ENCODE assay signal across 22 mouse cellular contexts in the genomic region with DNA sequence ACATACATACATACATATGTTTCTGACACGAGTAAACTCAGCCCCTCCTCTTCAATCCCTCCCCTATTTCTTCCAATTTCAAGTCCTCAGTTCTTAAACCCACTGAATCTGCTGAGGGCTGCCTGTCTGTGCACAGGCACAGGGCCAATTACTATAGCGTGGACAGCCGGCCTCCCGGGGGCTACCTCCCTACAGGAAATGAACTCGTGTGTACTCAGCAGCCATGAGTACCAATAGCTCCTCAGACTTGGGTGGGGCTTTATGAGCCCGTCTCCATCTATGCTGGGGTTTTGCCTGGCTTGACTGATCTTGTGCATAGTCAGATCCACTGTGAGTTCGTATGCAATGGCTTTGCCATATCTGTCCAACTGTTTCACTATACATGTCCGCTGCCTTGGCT. TPM values are rescaled to one million over a fixed set of nuclear protein-coding genes. Genes with fewer than 3 reads are reported as not detected.
DNase-seq lines count a peak whose midpoint lies in the region; ATAC-seq and TF ChIP-seq lines count a peak whose summit lies in the region.
"Had no signal": no experiment of that assay in that cellular context is flagged by ENCODE, and none has a peak within 500 bp of the region (broad histone marks: within the 10 kb centered on the region; RNA-seq: fewer than 3 reads in every experiment).

No protein-coding gene starts in this region.

- TF ChIP-seq POLR2A in lung, adult 2 months (IDR thresholded peaks at IDR 0.05; ENCODE audit: borderline replicate concordance, extremely low read depth, low read depth, low read length) = no peak
- no peak for TF ChIP-seq POLR2A in thymus, adult 2 months (IDR thresholded peaks at IDR 0.05; ENCODE audit: control insufficient read depth, extremely low read depth, insufficient read depth, low read length, poor library complexity)

- no peak overlapping the region for H3K4me3 ChIP-seq in heart, embryonic 12.5 days
- H3K4me3 ChIP-seq in heart, embryonic 10.5 days = no peak overlapping the region
- H3K4me3 ChIP-seq in lung, embryonic 15.5 days = no peak overlapping the region
- H3K4me3 ChIP-seq in lung, adult 2 months (replicated peaks; ENCODE audit: extremely low read depth, low read depth, low read length) = no peak overlapping the region
- H3K4me3 ChIP-seq in intestine, embryonic 15.5 days (replicated peaks) = no peak overlapping the region
- H3K4me3 ChIP-seq in stomach, embryonic 15.5 days (replicated peaks) = no peak overlapping the region
- no peak overlapping the region for H3K4me3 ChIP-seq in thymus, adult 2 months (ENCODE audit: control insufficient read depth, insufficient read depth, low read length)
- H3K4me3 ChIP-seq in left cerebral cortex, adult 2 months = no peak overlapping the region
- H3K4me3 ChIP-seq: forebrain, embryonic 13.5 days; hindbrain, embryonic 15.5 days; limb, embryonic 12.5 days; liver, embryonic 15.5 days; midbrain, embryonic 15.5 days; myocyte had no signal

- WGBS in heart, embryonic 12.5 days = 61% methylated on average over 8 of the region's 8 CpGs
- 70% methylated on average over 8 of the region's 8 CpGs for WGBS in heart, embryonic 10.5 days
- WGBS in lung, embryonic 15.5 days = 30% methylated on average over 8 of the region's 8 CpGs
- WGBS in lung, adult 2 months = 25% methylated on average over 8 of the region's 8 CpGs
- 35% methylated on average over 8 of the region's 8 CpGs for WGBS in intestine, embryonic 15.5 days
- WGBS in stomach, embryonic 15.5 days = 44% methylated on average over 8 of the region's 8 CpGs
- WGBS in thymus, adult 2 months = 56% methylated on average over 8 of the region's 8 CpGs

- DNase-seq in heart, embryonic 10.5 days (ENCODE audit: low spot score) = no peak
- DNase-seq in lung, adult 2 months = no peak
- no peak for DNase-seq in thymus, adult 2 months
- DNase-seq in left cerebral cortex, adult 2 months (ENCODE audit: extremely low spot score in 1 of 2, low spot score in 2 of 2) = no peak
- DNase-seq: adrenal gland, postnatal 36 days; cerebellum, adult 2 months; gastrocnemius, postnatal 14 days; kidney, adult 2 months; kidney, postnatal 14 days; right cerebral cortex, postnatal 14 days; spleen, adult 18-20 months; thymus, postnatal 25 days had no signal

- H3K9me3 ChIP-seq in heart, embryonic 12.5 days (replicated peaks) = no peaks in the 10 kb centered on the region
- H3K9me3 ChIP-seq in heart, embryonic 10.5 days = no peaks in the 10 kb centered on the region
- no peaks in the 10 kb centered on the region for H3K9me3 ChIP-seq in lung, embryonic 15.5 days
- H3K9me3 ChIP-seq in intestine, embryonic 15.5 days = no peaks in the 10 kb centered on the region
- no peaks in the 10 kb centered on the region for H3K9me3 ChIP-seq in stomach, embryonic 15.5 days
- H3K9me3 ChIP-seq: forebrain, embryonic 13.5 days; hindbrain, embryonic 15.5 days; limb, embryonic 12.5 days; liver, embryonic 15.5 days; midbrain, embryonic 15.5 days had no signal

- no peak overlapping the region for H3K9ac ChIP-seq in heart, embryonic 12.5 days
- H3K9ac ChIP-seq in lung, embryonic 15.5 days = no peak overlapping the region
- H3K9ac ChIP-seq in intestine, embryonic 15.5 days = no peak overlapping the region
- no peak overlapping the region for H3K9ac ChIP-seq in stomach, embryonic 15.5 days
- H3K9ac ChIP-seq: forebrain, embryonic 13.5 days; hindbrain, embryonic 15.5 days; limb, embryonic 12.5 days; liver, embryonic 15.5 days; midbrain, embryonic 15.5 days had no signal

- H3K4me2 ChIP-seq in heart, embryonic 12.5 days = no peak overlapping the region
- H3K4me2 ChIP-seq in lung, embryonic 15.5 days = no peak overlapping the region
- no peak overlapping the region for H3K4me2 ChIP-seq in intestine, embryonic 15.5 days (replicated peaks)
- 0 out of 2 replicates have a peak overlapping the region, but pooled peaks have one; percentile 5 for H3K4me2 ChIP-seq in stomach, embryonic 15.5 days
- H3K4me2 ChIP-seq: forebrain, embryonic 13.5 days; hindbrain, embryonic 15.5 days; limb, embryonic 12.5 days; liver, embryonic 15.5 days; midbrain, embryonic 15.5 days had no signal

- no peaks in the 10 kb centered on the region for H3K36me3 ChIP-seq in heart, embryonic 12.5 days
- no peaks in the 10 kb centered on the region for H3K36me3 ChIP-seq in heart, embryonic 10.5 days
- H3K36me3 ChIP-seq in lung, embryonic 15.5 days = no peaks in the 10 kb centered on the region
- H3K36me3 ChIP-seq in intestine, embryonic 15.5 days = no peaks in the 10 kb centered on the region
- no peaks in the 10 kb centered on the region for H3K36me3 ChIP-seq in stomach, embryonic 15.5 days
- no peaks in the 10 kb centered on the region for H3K36me3 ChIP-seq in thymus, adult 2 months (ENCODE audit: control insufficient read depth, insufficient read depth, low read length)
- H3K36me3 ChIP-seq: hindbrain, embryonic 15.5 days; limb, embryonic 12.5 days; liver, embryonic 15.5 days; midbrain, embryonic 15.5 days had no signal

- no peak overlapping the region for H3K27ac ChIP-seq in heart, embryonic 12.5 days (ENCODE audit: poor library complexity, severe bottlenecking)
- H3K27ac ChIP-seq in heart, embryonic 10.5 days = no peak overlapping the region
- H3K27ac ChIP-seq in lung, embryonic 15.5 days = no peak overlapping the region
- H3K27ac ChIP-seq in intestine, embryonic 15.5 days = no peak overlapping the region
- H3K27ac ChIP-seq in stomach, embryonic 15.5 days = no peak overlapping the region
- H3K27ac ChIP-seq in thymus, adult 2 months (ENCODE audit: control insufficient read depth, insufficient read depth, low read length) = no peak overlapping the region
- H3K27ac ChIP-seq in left cerebral cortex, adult 2 months = no peak overlapping the region
- H3K27ac ChIP-seq: forebrain, embryonic 13.5 days; hindbrain, embryonic 15.5 days; limb, embryonic 12.5 days; liver, embryonic 15.5 days; midbrain, embryonic 15.5 days had no signal

- peak; percentile 69 for ATAC-seq in heart, embryonic 12.5 days (ENCODE audit: insufficient number of reproducible peaks, low FRiP score)
- ATAC-seq in lung, embryonic 15.5 days (ENCODE audit: borderline replicate concordance, extremely low read depth, low FRiP score, low TSS enrichment) = peak; percentile 23; the same call in 1 of the 2 replicates
- peak; percentile 69 for ATAC-seq in intestine, embryonic 15.5 days
- ATAC-seq in stomach, embryonic 15.5 days (ENCODE audit: insufficient read depth, low FRiP score, low read depth) = no peak; the same call in 1 of the 2 replicates
- ATAC-seq: forebrain, embryonic 13.5 days; midbrain, embryonic 15.5 days had no signal

- no peaks in the 10 kb centered on the region; the same call in 1 of the 2 replicates for H3K27me3 ChIP-seq in heart, embryonic 12.5 days (replicated peaks)
- H3K27me3 ChIP-seq in heart, embryonic 10.5 days (ENCODE audit: insufficient read depth, poor library complexity, severe bottlenecking) = no peaks in the 10 kb centered on the region
- no peaks in the 10 kb centered on the region for H3K27me3 ChIP-seq in lung, embryonic 15.5 days
- H3K27me3 ChIP-seq in intestine, embryonic 15.5 days (replicated peaks) = no peaks in the 10 kb centered on the region
- no peaks in the 10 kb centered on the region for H3K27me3 ChIP-seq in stomach, embryonic 15.5 days (replicated peaks)
- no peaks in the 10 kb centered on the region for H3K27me3 ChIP-seq in thymus, adult 2 months (ENCODE audit: control insufficient read depth, insufficient read depth, low read length)
- H3K27me3 ChIP-seq: forebrain, embryonic 13.5 days; hindbrain, embryonic 15.5 days; liver, embryonic 15.5 days; midbrain, embryonic 15.5 days had no signal

- TF ChIP-seq CTCF in lung, adult 2 months (IDR thresholded peaks at IDR 0.05; ENCODE audit: insufficient read depth, low read length) = no peak
- TF ChIP-seq CTCF in thymus, adult 2 months (IDR thresholded peaks at IDR 0.05; ENCODE audit: borderline replicate concordance, control insufficient read depth, extremely low read depth, insufficient read depth, low read length, poor library complexity) = no peak
- TF ChIP-seq CTCF in left cerebral cortex, adult 2 months (IDR thresholded peaks at IDR 0.05) = no peak

- intact Hi-C loops in left cerebral cortex, adult 2 months (cut with DNase I) = no loop called here

- H3K4me1 ChIP-seq in heart, embryonic 12.5 days (replicated peaks) = peaks cover 22% of the 10 kb centered on the region
- H3K4me1 ChIP-seq in heart, embryonic 10.5 days = peaks cover 14% of the 10 kb centered on the region
- H3K4me1 ChIP-seq in lung, embryonic 15.5 days = peaks cover 2% of the 10 kb centered on the region; the same call in 1 of the 2 replicates
- H3K4me1 ChIP-seq in lung, adult 2 months (ENCODE audit: control insufficient read depth, insufficient read depth, low read length) = no peaks in the 10 kb centered on the region
- H3K4me1 ChIP-seq in intestine, embryonic 15.5 days (replicated peaks) = peaks cover 4% of the 10 kb centered on the region; the same call in 1 of the 2 replicates
- peaks cover 8% of the 10 kb centered on the region; the same call in 1 of the 2 replicates for H3K4me1 ChIP-seq in stomach, embryonic 15.5 days
- no peaks in the 10 kb centered on the region for H3K4me1 ChIP-seq in thymus, adult 2 months (replicated peaks; ENCODE audit: control insufficient read depth, insufficient read depth, low read length)
- H3K4me1 ChIP-seq: forebrain, embryonic 13.5 days; hindbrain, embryonic 15.5 days; midbrain, embryonic 15.5 days had no signal

RNA-seq across cellular contexts. Expression of gene Vwf, which starts 7.2 kb away (rescaled TPM):
- 19.8 and 21.4 TPM in 2 replicates for polyA plus RNA-seq in heart, embryonic 12.5 days (2016; fragmentation: Nextera tagmentation; extraction: Ambion mirVana)
- 22.1 and 26.0 TPM in 2 replicates for polyA plus RNA-seq in heart, embryonic 10.5 days (2016; fragmentation: Nextera tagmentation; extraction: Ambion mirVana)
- polyA plus RNA-seq in lung, embryonic 15.5 days (2015; fragmentation: Nextera tagmentation; extraction: Ambion mirVana) = 19.1 and 20.8 TPM in 2 replicates
- 421 and 464 TPM in 2 replicates for polyA plus RNA-seq in lung, adult 2 months (2012; rRNA removed)
- polyA plus RNA-seq in intestine, embryonic 15.5 days (2015; fragmentation: Nextera tagmentation; extraction: Ambion mirVana) = 12.0 and 12.7 TPM in 2 replicates
- polyA plus RNA-seq in stomach, embryonic 15.5 days (2015; fragmentation: Nextera tagmentation; extraction: Ambion mirVana) = 5.7 and 6.6 TPM in 2 replicates
- 19.5 and 32.3 TPM in 2 replicates for polyA plus RNA-seq in thymus, adult 2 months (2012; rRNA removed)
- total RNA-seq in left cerebral cortex, adult 2 months (2021) = 10 to 100 TPM; 13.7 to 14.6 TPM

RNA-seq across cellular contexts. Expression of gene Cd9, which starts 44.8 kb away (rescaled TPM):
- 73.5 and 73.6 TPM in 2 replicates for polyA plus RNA-seq in heart, embryonic 12.5 days (2016; fragmentation: Nextera tagmentation; extraction: Ambion mirVana)
- polyA plus RNA-seq in heart, embryonic 10.5 days (2016; fragmentation: Nextera tagmentation; extraction: Ambion mirVana) = 70.2 and 73.2 TPM in 2 replicates
- polyA plus RNA-seq in lung, embryonic 15.5 days (2015; fragmentation: Nextera tagmentation; extraction: Ambion mirVana) = 226 and 250 TPM in 2 replicates
- polyA plus RNA-seq in lung, adult 2 months (2012; rRNA removed) = 405 and 537 TPM in 2 replicates
- polyA plus RNA-seq in intestine, embryonic 15.5 days (2015; fragmentation: Nextera tagmentation; extraction: Ambion mirVana) = 160 and 171 TPM in 2 replicates
- 285 and 317 TPM in 2 replicates for polyA plus RNA-seq in stomach, embryonic 15.5 days (2015; fragmentation: Nextera tagmentation; extraction: Ambion mirVana)
- polyA plus RNA-seq in thymus, adult 2 months (2012; rRNA removed) = 41.5 and 56.1 TPM in 2 replicates
- 10 to 100 TPM; 39.6 to 40.7 TPM for total RNA-seq in left cerebral cortex, adult 2 months (2021)

Comparison
In these comparisons a context has a peak if more than half of its experiments do, and no peak if none do; other contexts are left out.
1. RNA of gene Vwf, which starts 7.2 kb away (polyA plus RNA-seq): 421 to 464 TPM in lung, adult 2 months; 19.5 to 32.3 TPM in thymus, adult 2 months, 22.1 to 26.0 TPM in heart, embryonic 10.5 days, 19.8 to 21.4 TPM in heart, embryonic 12.5 days, 19.1 to 20.8 TPM in lung, embryonic 15.5 days, 12.0 to 12.7 TPM in intestine, embryonic 15.5 days and 5.7 to 6.6 TPM in stomach, embryonic 15.5 days; every median in the first group is over 10 times any median in the second.